Mouse (Mus musculus) forebrain, embryonic 14.5 days (tissue): ENCODE measurements at regions not wholly inside any gene's neighbourhood (a gene's known extent, or its start where the extent isn't known, plus 50 kb on each side); places are given as distances from the start of the nearest gene placed in this dataset.

ENCODE experiments used
- ATAC-seq: fragments of 200-750 bp; cut with Nextera tagmentation; 2 replicates; pipeline ENCODE4 v1.8.0; 2017; ENCODE audit warnings: mild to moderate bottlenecking, moderate library complexity
- DNase-seq: peaks from one replicate; pipeline ENCODE4 v3.0.0-alpha.2; 2015; ENCODE audit warnings: low spot score
- H3K27ac ChIP-seq: fragments of 300-500 bp; sonication (generic); 2 replicates; pipeline ENCODE4 v1.5.1; 2014; ENCODE audit warnings: low read depth, mild to moderate bottlenecking, control low read depth, low read length, moderate library complexity
- H3K27me3 ChIP-seq: fragments of 300-500 bp; sonication (generic); replicated peaks from 2 replicates; pipeline ENCODE4 v1.6.1; 2014; ENCODE audit warnings: low read length, control low read depth, mixed read lengths; ENCODE audit not compliant: control insufficient read depth, insufficient read depth
- H3K36me3 ChIP-seq: fragments of 300-500 bp; sonication (generic); 2 replicates; pipeline ENCODE4 v1.6.1; 2014; ENCODE audit warnings: low read length, control low read depth; ENCODE audit not compliant: control insufficient read depth, insufficient read depth
- H3K4me1 ChIP-seq: fragments of 300-500 bp; sonication (generic); 2 replicates; pipeline ENCODE4 v1.6.1; 2014; ENCODE audit warnings: antibody characterized with exemption, low read length, control low read depth; ENCODE audit not compliant: control insufficient read depth, insufficient read depth
- H3K4me2 ChIP-seq: fragments of 300-500 bp; sonication (generic); 2 replicates; pipeline ENCODE4 v1.6.1; 2014; ENCODE audit warnings: mild to moderate bottlenecking, control low read depth, low read length
- H3K4me3 ChIP-seq: fragments of 300-500 bp; sonication (generic); 2 replicates; pipeline ENCODE4 v1.5.1; 2014; ENCODE audit warnings: low read depth, low read length, control low read depth
- H3K9ac ChIP-seq: fragments of 300-500 bp; sonication (generic); 2 replicates; pipeline ENCODE4 v1.6.1; 2014; ENCODE audit warnings: mild to moderate bottlenecking, low read length, control low read depth, moderate library complexity
- H3K9me3 ChIP-seq: fragments of 300-500 bp; sonication (generic); replicated peaks from 2 replicates; pipeline ENCODE4 v1.6.1; 2016; ENCODE audit warnings: low read length, control low read depth, mixed read lengths; ENCODE audit not compliant: control insufficient read depth
- WGBS: fragments of 180-500 bp; shearing (Covaris S2); extraction: QIAGEN DNeasy Blood & Tissue Kit; methylation state at CpG from one replicate; pipeline ENCODE4 v1.1.7; 2014; 5-methylcytosine and 5-hydroxymethylcytosine counted together

GRCm38 (mm10) chr4:81734391-81734790 is 291.8 kb upstream of the Mpdz start:
- ATAC-seq (no peak), DNase-seq (no peak)
- no peaks in the 10 kb centered on the region for H3K27me3 ChIP-seq
- H3K36me3 ChIP-seq: no peaks in the 10 kb centered on the region
- no peaks in the 10 kb centered on the region for H3K9me3 ChIP-seq
- 98% methylated on average over 2 of the region's 2 CpGs for WGBS
- H3K4me1 ChIP-seq: no peaks in the 10 kb centered on the region
- no peak overlapping the region for H3K27ac ChIP-seq
- H3K4me2 ChIP-seq: no peak overlapping the region
- H3K9ac ChIP-seq: no peak overlapping the region
- H3K4me3 ChIP-seq: no peak overlapping the region

- 86% methylated on average over 2 of the region's 2 CpGs for WGBS
- Histone ChIP-seq H3K36me3 (no peaks in the 10 kb centered on the region), H3K27ac (no peak overlapping the region), H3K9ac (no peak overlapping the region), H3K4me2 (no peak overlapping the region), H3K27me3 (no peaks in the 10 kb centered on the region), H3K9me3 (no peaks in the 10 kb centered on the region), H3K4me3 (no peak overlapping the region), H3K4me1 (peaks cover 19% of the 10 kb centered on the region)
- DNase-seq (no peak), ATAC-seq (no peak)
Measured at GRCm38 (mm10) chr4:81730386-81730785, 287.8 kb upstream of the Mpdz start.

GRCm38 (mm10) chr4:81728961-81729360 is 286.3 kb upstream of the Mpdz start:
- Histone ChIP-seq H3K4me1 (peaks cover 19% of the 10 kb centered on the region), H3K27ac (no peak overlapping the region), H3K36me3 (no peaks in the 10 kb centered on the region), H3K9ac (no peak overlapping the region), H3K27me3 (no peaks in the 10 kb centered on the region), H3K4me3 (no peak overlapping the region), H3K9me3 (no peaks in the 10 kb centered on the region), H3K4me2 (no peak overlapping the region)
- WGBS: 83% methylated on average over 3 of the region's 3 CpGs
- no peak for ATAC-seq
- no peak for DNase-seq

- H3K36me3 ChIP-seq: no peaks in the 10 kb centered on the region
- peak overlapping the region; percentile 76 for H3K27ac ChIP-seq
- H3K27me3 ChIP-seq: no peaks in the 10 kb centered on the region
- ATAC-seq (peak; percentile 8; the same call in 1 of the 2 replicates), DNase-seq (peak; percentile 68)
- 22% methylated on average over 12 of the region's 12 CpGs for WGBS
- H3K4me1 ChIP-seq: peaks cover 19% of the 10 kb centered on the region
- peak overlapping the region; percentile 32 for H3K4me2 ChIP-seq
- H3K9me3 ChIP-seq: no peaks in the 10 kb centered on the region
- peak overlapping the region; percentile 38; the same call in 1 of the 2 replicates for H3K9ac ChIP-seq
- no peak overlapping the region for H3K4me3 ChIP-seq
Measured at GRCm38 (mm10) chr4:81727735-81728581, 285.3 kb upstream of the Mpdz start.

- DNase-seq (peak; percentile 83), ATAC-seq (peak; percentile 87)
- WGBS: 11% methylated on average over 16 of the region's 16 CpGs
- Histone ChIP-seq H3K9me3 (no peaks in the 10 kb centered on the region), H3K27ac (peak overlapping the region; percentile 76), H3K27me3 (no peaks in the 10 kb centered on the region), H3K4me3 (no peak overlapping the region), H3K4me1 (peaks cover 19% of the 10 kb centered on the region), H3K36me3 (no peaks in the 10 kb centered on the region), H3K9ac (peak overlapping the region; percentile 38; the same call in 1 of the 2 replicates), H3K4me2 (peak overlapping the region; percentile 32)
Measured at GRCm38 (mm10) chr4:81726761-81727723, 284.4 kb upstream of the Mpdz start.

- no peak overlapping the region for H3K4me2 ChIP-seq
- H3K36me3 ChIP-seq: no peaks in the 10 kb centered on the region
- H3K9me3 ChIP-seq: no peaks in the 10 kb centered on the region
- peaks cover 19% of the 10 kb centered on the region for H3K4me1 ChIP-seq
- DNase-seq: no peak
- WGBS: 95% methylated on average over 2 of the region's 2 CpGs
- H3K4me3 ChIP-seq: no peak overlapping the region
- no peaks in the 10 kb centered on the region for H3K27me3 ChIP-seq
- no peak overlapping the region for H3K9ac ChIP-seq
- no peak overlapping the region for H3K27ac ChIP-seq
- ATAC-seq: no peak
Measured at GRCm38 (mm10) chr4:81724751-81725150, 282.1 kb upstream of the Mpdz start.

GRCm38 (mm10) chr4:81712378-81712777 is 269.8 kb upstream of the Mpdz start:
- ATAC-seq (peak; percentile 40; the same call in 1 of the 2 replicates), DNase-seq (peak; percentile 63)
- H3K9ac ChIP-seq: no peak overlapping the region
- 18% methylated on average over 1 of the region's 1 CpGs for WGBS
- H3K4me1 ChIP-seq: no peaks in the 10 kb centered on the region
- H3K27me3 ChIP-seq: no peaks in the 10 kb centered on the region
- no peak overlapping the region for H3K4me2 ChIP-seq
- H3K27ac ChIP-seq: no peak overlapping the region
- H3K9me3 ChIP-seq: no peaks in the 10 kb centered on the region
- no peak overlapping the region for H3K4me3 ChIP-seq
- no peaks in the 10 kb centered on the region for H3K36me3 ChIP-seq

GRCm38 (mm10) chr4:81695182-81695581 is 252.6 kb upstream of the Mpdz start:
- Histone ChIP-seq H3K27me3 (no peaks in the 10 kb centered on the region), H3K36me3 (no peaks in the 10 kb centered on the region), H3K9ac (no peak overlapping the region), H3K4me2 (no peak overlapping the region), H3K4me1 (no peaks in the 10 kb centered on the region), H3K4me3 (no peak overlapping the region), H3K9me3 (no peaks in the 10 kb centered on the region), H3K27ac (no peak overlapping the region)
- DNase-seq: peak; percentile 79
- peak; percentile 71 for ATAC-seq
